Mouse (Mus musculus) pancreas, adult 10 weeks (tissue): ENCODE measurements around the gene Fmod. TPM values are rescaled to one million over a fixed set of nuclear protein-coding genes. Genes with fewer than 3 reads are reported as not detected.

Source experiments
- polyA plus RNA-seq: library from polyadenylated mRNA; stranded (reverse); fragments of 350-450 nt; fragmentation: Illumina TruSeq; extraction: RNeasy Lipid Tissue Mini Kit (QIAGEN cat#74804); gene quantifications from one replicate; pipeline ENCODE4 v1.2.3, GENCODE M21; 2015; ENCODE audit warnings: low read depth, low replicate concordance; ENCODE audit not compliant: insufficient read depth

Fmod gene
- polyA plus RNA-seq: 12.6 TPM

DNA sequence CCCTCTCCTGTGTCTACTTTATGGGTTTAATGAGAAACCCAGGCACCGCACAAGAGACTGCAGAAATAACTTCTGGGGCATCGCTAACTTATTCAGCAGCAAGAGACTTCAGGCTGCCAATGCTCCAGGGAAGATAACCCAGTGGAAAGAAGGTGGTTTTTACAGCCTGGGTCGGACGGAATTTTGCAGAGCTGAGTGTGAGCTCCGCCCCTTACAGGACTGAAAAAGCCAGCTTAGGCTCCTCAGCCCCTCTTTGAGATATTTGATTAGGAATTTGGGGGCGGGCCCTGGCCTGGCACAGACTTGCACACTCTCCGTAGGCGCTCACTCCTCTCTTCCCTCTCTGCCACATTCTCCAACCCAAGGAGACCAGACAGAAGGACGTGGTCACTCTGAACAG lies at the start of gene Fmod:
Fmod (plus strand) TSS at position 83 of the 400 bp plus-strand sequence.

DNA sequence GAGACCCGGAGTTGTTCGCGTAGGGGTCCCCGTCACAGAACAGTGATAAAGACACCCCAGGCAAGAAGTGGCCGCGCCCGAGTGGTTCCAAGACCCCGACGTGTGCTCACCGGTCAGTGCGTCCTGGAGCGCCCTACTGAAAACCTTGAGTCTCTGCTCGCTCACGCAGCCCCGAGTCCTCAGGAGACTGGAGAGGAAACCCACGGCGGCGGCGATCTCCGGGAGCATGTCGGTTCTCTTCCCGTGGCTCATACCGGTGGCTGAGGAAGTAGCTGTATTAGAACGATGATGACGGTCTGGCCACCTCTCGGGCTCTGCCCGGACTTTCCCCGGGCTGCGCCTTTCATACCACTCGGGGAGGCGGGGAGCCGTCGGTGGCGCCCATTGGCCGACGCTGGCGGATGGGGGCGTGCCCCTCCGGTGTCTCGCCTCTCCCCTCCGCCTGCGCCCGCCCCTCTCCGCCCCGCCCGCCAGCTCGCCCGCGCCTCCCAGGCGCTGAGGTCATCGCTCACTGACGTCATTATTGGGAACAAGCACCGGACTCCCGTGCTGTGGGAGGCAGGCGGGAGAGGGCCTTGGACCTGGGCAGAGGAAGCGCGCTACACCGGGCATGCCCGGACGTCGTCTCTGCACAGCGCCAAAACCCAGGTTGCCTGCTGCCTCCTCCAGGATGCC lies 41.9 kb downstream of the Fmod start, which contains the start of gene Btg2:
Btg2 (minus strand) TSS at position 319 of the 675 bp plus-strand sequence.

Other genes with a start within 250 kb of the Fmod start
- gene Atp2b4, start 236.2 kb upstream of the Fmod start, polyA plus RNA-seq: 6.9 TPM
- gene Optc, start 129.3 kb upstream of the Fmod start, polyA plus RNA-seq: not detected
- 20.3 TPM for gene Prelp, start 115.8 kb upstream of the Fmod start, polyA plus RNA-seq
- 26.2 TPM for gene Btg2, start 41.9 kb downstream of the Fmod start, polyA plus RNA-seq
- gene Chit1, start 74.0 kb downstream of the Fmod start, polyA plus RNA-seq: not detected
- 0.83 TPM for gene Chil1, start 144.9 kb downstream of the Fmod start, polyA plus RNA-seq
- not detected for gene Mybph, start 156.2 kb downstream of the Fmod start, polyA plus RNA-seq
- 2.9 TPM for gene Adora1, start 198.2 kb downstream of the Fmod start, polyA plus RNA-seq